Mouse (Mus musculus) MEL-GATA-1-ER (cell line): Measurements from ENCODE around the gene Ankrd27.

Source experiments
- DNase-seq: peaks from one replicate; pipeline ENCODE4 v3.0.0-alpha.2; 2012; ENCODE audit warnings: low read depth; ENCODE audit errors: extremely low read depth

The Ankrd27 gene

GRCm38 (mm10) chr7:35688276-35688675 is 102.2 kb downstream of the Ankrd27 start:
- DNase-seq, result no peak
